Mouse (Mus musculus): Measurements from ENCODE around the gene Map6d1.

DNA sequence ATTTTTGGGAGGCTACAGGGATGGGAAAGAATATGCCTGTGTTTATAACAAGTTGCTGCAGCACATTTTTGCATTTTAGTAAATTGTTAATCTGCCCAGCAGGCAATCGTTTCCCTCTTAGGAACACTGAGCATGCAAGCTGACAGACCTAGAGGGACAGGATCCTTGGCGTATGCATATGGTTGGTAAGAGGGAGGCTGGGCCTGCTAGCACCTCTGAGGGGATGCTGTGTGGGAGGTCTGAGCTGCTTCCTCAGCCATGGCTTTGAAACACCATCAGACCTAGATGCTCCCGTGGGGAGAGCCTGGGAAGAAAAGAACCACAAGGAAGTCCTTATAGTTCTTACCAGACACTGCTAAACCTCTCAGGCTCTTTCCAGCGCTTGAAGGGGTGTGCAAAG is 6.8 kb downstream of the Map6d1 start:
- TF ChIP-seq POLR2A (IDR thresholded peaks at IDR 0.05; ENCODE audit: borderline replicate concordance, extremely low read depth, low read depth, low read length) = no peak
- no peak for TF ChIP-seq CTCF (IDR thresholded peaks at IDR 0.05; ENCODE audit: insufficient read depth, low read length)
